Mouse (Mus musculus) heart, adult 2 months (tissue): ENCODE data around the gene Gm21897.

Experiments
- CTCF ChIP-seq: fragments of 200-600 bp; IDR thresholded peaks from 2 replicates; pipeline ENCODE4 v1.8.1; 2022; ENCODE audit warnings: antibody characterized with exemption, mild to moderate bottlenecking, moderate library complexity
- POLR2A ChIP-seq: fragments of 200-500 bp; IDR thresholded peaks from 2 replicates; pipeline ENCODE4 v1.6.1; 2011; ENCODE audit warnings: mild to moderate bottlenecking, low read depth, low read length, control low read depth; ENCODE audit not compliant: insufficient read depth

DNA sequence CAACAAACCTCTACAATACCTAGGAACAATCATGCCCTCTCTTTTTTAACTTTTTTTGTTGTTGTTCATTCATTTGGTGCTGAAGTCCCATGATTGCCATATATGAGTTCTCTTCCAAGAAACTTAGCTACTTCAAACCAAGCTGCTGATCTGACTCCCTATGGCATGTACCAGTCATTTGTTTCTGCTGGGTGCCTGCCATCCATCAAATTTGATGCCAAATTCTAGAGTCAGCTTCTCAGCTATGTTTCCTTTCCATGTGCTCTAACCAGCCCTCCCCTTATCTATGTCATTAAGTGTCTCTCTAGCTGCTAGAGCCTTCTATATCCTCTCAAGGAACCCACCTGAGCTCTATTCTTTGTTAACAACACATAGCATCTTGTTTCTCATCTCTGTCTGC, 39.8 kb upstream of the Gm21897 start:
- TF ChIP-seq POLR2A = no peak
- no peak for TF ChIP-seq CTCF
